Mouse (Mus musculus) v-Abl transformed pro-B cells (cell line): ENCODE results near the gene Ttc13.

Experiments used
- in situ Hi-C, 2 experiments: fragments of 400-800 bp; cut with MboI; formaldehyde crosslinking; loops; one replicate each; pipeline ENCODE4 v1.15.1; 2025; ENCODE audit not compliant: unreplicated experiment in 2 of 2

The Ttc13 gene

GRCm38 (mm10) chr8:124721862-124722515 is at the start of gene Ttc13, which contains the start of gene Arv1:
Gene Ttc13, minus strand, starts transcription at chr8:124721983.
Gene Arv1, plus strand, starts transcription at chr8:124722139.
- in situ Hi-C loops, result no loop called here

GRCm38 (mm10) chr8:124763061-124763460 is 41.3 kb upstream of the Ttc13 start:
- in situ Hi-C loops, result no loop called here

- in situ Hi-C loops, result no loop called here
These were observed 36.8 kb upstream of the Ttc13 start for GRCm38 (mm10) chr8:124758544-124758943.

GRCm38 (mm10) chr8:124756601-124757000 is 34.8 kb upstream of the Ttc13 start:
- in situ Hi-C loops, result no loop called here

GRCm38 (mm10) chr8:124756153-124756552 is 34.4 kb upstream of the Ttc13 start:
- in situ Hi-C loops, result no loop called here

- in situ Hi-C loops, result no loop called here
These were observed 33.7 kb upstream of the Ttc13 start for GRCm38 (mm10) chr8:124755481-124755880.

GRCm38 (mm10) chr8:124754792-124755190 is 33.0 kb upstream of the Ttc13 start:
- in situ Hi-C loops, result no loop called here

GRCm38 (mm10) chr8:124754101-124754791 is 32.5 kb upstream of the Ttc13 start:
- in situ Hi-C loops, result no loop called here

GRCm38 (mm10) chr8:124752325-124752862 is 30.6 kb upstream of the Ttc13 start:
- in situ Hi-C loops, result no loop called here

- in situ Hi-C loops, result no loop called here
These were observed 30.0 kb upstream of the Ttc13 start, which contains the start of gene Fam89a for GRCm38 (mm10) chr8:124751709-124752173. Gene Fam89a, minus strand, starts transcription at chr8:124751832.

- in situ Hi-C loops, result no loop called here
These were observed 29.4 kb upstream of the Ttc13 start for GRCm38 (mm10) chr8:124751191-124751590.

- in situ Hi-C loops, result loop anchor here in 1 of 2 experiments (5.0 kb wide), 1 partner anchor 61 kb away; no protein-coding TSS in a partner anchor
These were observed 24.9 kb upstream of the Ttc13 start for GRCm38 (mm10) chr8:124746661-124747060.

- in situ Hi-C loops, result no loop called here
These were observed 17.5 kb upstream of the Ttc13 start for GRCm38 (mm10) chr8:124739268-124739667.

GRCm38 (mm10) chr8:124735371-124735911 is 13.7 kb upstream of the Ttc13 start:
- in situ Hi-C loops, result no loop called here

GRCm38 (mm10) chr8:124732828-124733227 is 11.0 kb upstream of the Ttc13 start:
- in situ Hi-C loops, result no loop called here

- in situ Hi-C loops, result no loop called here
These were observed 2.5 kb upstream of the Ttc13 start for GRCm38 (mm10) chr8:124724301-124724700.

- in situ Hi-C loops, result no loop called here
These were observed 583 bp downstream of the Ttc13 start for GRCm38 (mm10) chr8:124720938-124721861.

GRCm38 (mm10) chr8:124720133-124720532 is 1.6 kb downstream of the Ttc13 start:
- in situ Hi-C loops, result no loop called here

GRCm38 (mm10) chr8:124715736-124716135 is 6.0 kb downstream of the Ttc13 start:
- in situ Hi-C loops, result no loop called here

GRCm38 (mm10) chr8:124713207-124713606 is 8.6 kb downstream of the Ttc13 start:
- in situ Hi-C loops, result no loop called here
